Mouse (Mus musculus): ENCODE results near the gene Mink1. TPM values are rescaled to one million over a fixed set of nuclear protein-coding genes. Genes with fewer than 3 reads are reported as not detected.
A peak's percentile ranks its signal among the peaks of the same experiment; 100 is the strongest.

Mink1 gene
- polyA plus RNA-seq, 1 experiment from 2014 or later = 9.3 TPM

GRCm38 (mm10) chr11:70541415-70541814 is 21.3 kb upstream of the Mink1 start:
- no peak for ATAC-seq
- WGBS = 77% methylated on average over 5 of the region's 5 CpGs
- no peaks in the 10 kb centered on the region for H3K9me3 ChIP-seq (ENCODE audit: control insufficient read depth, low read length)
- H3K9ac ChIP-seq (ENCODE audit: low read depth, low read length) = no peak overlapping the region
- no peaks in the 10 kb centered on the region for H3K27me3 ChIP-seq (replicated peaks; ENCODE audit: control insufficient read depth, insufficient read depth, low read length)
- peak overlapping the region; percentile 83 for H3K4me2 ChIP-seq (ENCODE audit: low read depth, low read length)
- H3K4me3 ChIP-seq (ENCODE audit: low read length) = no peak overlapping the region
- H3K4me1 ChIP-seq (ENCODE audit: control insufficient read depth, insufficient read depth, low read length) = peaks cover 8% of the 10 kb centered on the region
- no peak overlapping the region for H3K27ac ChIP-seq (ENCODE audit: low read length)
- no peaks in the 10 kb centered on the region for H3K36me3 ChIP-seq (ENCODE audit: control insufficient read depth, insufficient read depth, low read length)

- Histone ChIP-seq H3K27ac (ENCODE audit: low read length) (no peak overlapping the region), H3K4me3 (ENCODE audit: low read length) (no peak overlapping the region), H3K9ac (ENCODE audit: low read depth, low read length) (no peak overlapping the region), H3K4me2 (ENCODE audit: low read depth, low read length) (no peak overlapping the region), H3K27me3 (replicated peaks; ENCODE audit: control insufficient read depth, insufficient read depth, low read length) (no peaks in the 10 kb centered on the region), H3K36me3 (ENCODE audit: control insufficient read depth, insufficient read depth, low read length) (no peaks in the 10 kb centered on the region), H3K9me3 (ENCODE audit: control insufficient read depth, low read length) (no peaks in the 10 kb centered on the region), H3K4me1 (ENCODE audit: control insufficient read depth, insufficient read depth, low read length) (peaks cover 5% of the 10 kb centered on the region)
- no peak for ATAC-seq
- WGBS = 75% methylated on average over 7 of the region's 7 CpGs
Measured at GRCm38 (mm10) chr11:70544496-70544895, 18.2 kb upstream of the Mink1 start.

DNA sequence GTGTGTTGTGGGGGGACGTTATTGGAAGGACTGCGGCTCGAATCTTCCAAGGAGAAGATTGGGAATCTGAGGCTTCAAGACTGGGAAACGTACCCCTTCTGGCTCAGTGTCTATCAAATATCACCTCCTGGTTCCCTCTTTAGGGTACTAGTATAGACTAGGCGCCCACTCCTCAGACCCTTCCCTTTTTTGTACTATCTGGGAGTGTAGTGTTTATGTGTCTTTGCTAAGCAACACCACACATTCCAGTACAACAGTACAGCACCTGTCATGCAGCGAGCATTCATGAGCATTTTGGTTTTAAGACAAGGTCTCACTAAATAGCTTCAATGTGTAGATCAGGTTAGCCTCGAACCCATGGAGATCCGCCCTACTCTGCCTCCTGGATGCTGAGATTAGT is 11.2 kb upstream of the Mink1 start:
- Histone ChIP-seq H3K4me1 (ENCODE audit: control insufficient read depth, insufficient read depth, low read length) (no peaks in the 10 kb centered on the region), H3K9me3 (ENCODE audit: control insufficient read depth, low read length) (no peaks in the 10 kb centered on the region), H3K4me2 (ENCODE audit: low read depth, low read length) (no peak overlapping the region), H3K27me3 (replicated peaks; ENCODE audit: control insufficient read depth, insufficient read depth, low read length) (no peaks in the 10 kb centered on the region), H3K27ac (ENCODE audit: low read length) (no peak overlapping the region), H3K9ac (ENCODE audit: low read depth, low read length) (no peak overlapping the region), H3K4me3 (ENCODE audit: low read length) (no peak overlapping the region), H3K36me3 (ENCODE audit: control insufficient read depth, insufficient read depth, low read length) (no peaks in the 10 kb centered on the region; the same call in 1 of the 2 replicates)
- ATAC-seq = no peak
- 87% methylated on average over 8 of the region's 8 CpGs for WGBS

DNA sequence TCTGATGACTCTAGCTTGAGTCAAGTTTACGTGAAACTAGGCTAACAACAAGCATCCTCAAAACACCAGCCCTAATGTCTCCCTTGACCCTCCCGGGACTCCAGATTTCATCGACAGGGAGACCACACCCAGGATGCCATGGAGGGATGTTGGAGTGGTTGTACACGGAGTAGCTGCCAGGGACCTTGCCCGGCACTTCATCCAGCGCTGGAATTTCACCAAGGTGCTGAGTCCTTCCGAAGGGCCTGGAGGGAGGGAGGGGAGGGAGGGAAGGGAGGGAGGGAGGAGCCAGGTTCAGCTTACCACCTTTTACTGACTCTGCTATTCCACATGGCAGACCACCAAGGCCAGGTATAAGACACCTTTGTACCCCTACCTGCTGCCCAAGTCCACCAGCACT is 8.7 kb upstream of the Mink1 start:
- no peaks in the 10 kb centered on the region for H3K4me1 ChIP-seq (ENCODE audit: control insufficient read depth, insufficient read depth, low read length)
- H3K36me3 ChIP-seq (ENCODE audit: control insufficient read depth, insufficient read depth, low read length) = no peaks in the 10 kb centered on the region; the same call in 1 of the 2 replicates
- no peak overlapping the region for H3K4me3 ChIP-seq (ENCODE audit: low read length)
- no peak overlapping the region for H3K9ac ChIP-seq (ENCODE audit: low read depth, low read length)
- WGBS = 35% methylated on average over 6 of the region's 7 CpGs
- no peaks in the 10 kb centered on the region for H3K27me3 ChIP-seq (replicated peaks; ENCODE audit: control insufficient read depth, insufficient read depth, low read length)
- no peak overlapping the region for H3K27ac ChIP-seq (ENCODE audit: low read length)
- ATAC-seq = no peak
- no peak overlapping the region for H3K4me2 ChIP-seq (ENCODE audit: low read depth, low read length)
- H3K9me3 ChIP-seq (ENCODE audit: control insufficient read depth, low read length) = no peaks in the 10 kb centered on the region

- Histone ChIP-seq H3K27me3 (replicated peaks; ENCODE audit: control insufficient read depth, insufficient read depth, low read length) (no peaks in the 10 kb centered on the region), H3K4me3 (ENCODE audit: low read length) (no peak overlapping the region), H3K36me3 (ENCODE audit: control insufficient read depth, insufficient read depth, low read length) (no peaks in the 10 kb centered on the region; the same call in 1 of the 2 replicates), H3K27ac (ENCODE audit: low read length) (no peak overlapping the region), H3K4me2 (ENCODE audit: low read depth, low read length) (no peak overlapping the region), H3K9ac (ENCODE audit: low read depth, low read length) (no peak overlapping the region), H3K9me3 (ENCODE audit: control insufficient read depth, low read length) (no peaks in the 10 kb centered on the region), H3K4me1 (ENCODE audit: control insufficient read depth, insufficient read depth, low read length) (peaks cover 7% of the 10 kb centered on the region; the same call in 1 of the 2 replicates)
- no peak for ATAC-seq
- WGBS = 91% methylated on average over 9 of the region's 9 CpGs
Measured at GRCm38 (mm10) chr11:70557545-70557944, 5.1 kb upstream of the Mink1 start.

- Histone ChIP-seq H3K4me1 (ENCODE audit: control insufficient read depth, insufficient read depth, low read length) (peaks cover 26% of the 10 kb centered on the region), H3K27me3 (replicated peaks; ENCODE audit: control insufficient read depth, insufficient read depth, low read length) (no peaks in the 10 kb centered on the region), H3K4me3 (ENCODE audit: low read length) (peak overlapping the region; percentile 74), H3K36me3 (ENCODE audit: control insufficient read depth, insufficient read depth, low read length) (no peaks in the 10 kb centered on the region), H3K4me2 (ENCODE audit: low read depth, low read length) (peak overlapping the region; percentile 87), H3K27ac (ENCODE audit: low read length) (peak overlapping the region; percentile 92), H3K9me3 (ENCODE audit: control insufficient read depth, low read length) (no peaks in the 10 kb centered on the region), H3K9ac (ENCODE audit: low read depth, low read length) (peak overlapping the region; percentile 88)
- 0% methylated on average over 2 of the region's 2 CpGs for WGBS
- peak; percentile 32; the same call in 1 of the 2 replicates for ATAC-seq
Measured at GRCm38 (mm10) chr11:70561937-70562286, 769 bp upstream of the Mink1 start.

DNA sequence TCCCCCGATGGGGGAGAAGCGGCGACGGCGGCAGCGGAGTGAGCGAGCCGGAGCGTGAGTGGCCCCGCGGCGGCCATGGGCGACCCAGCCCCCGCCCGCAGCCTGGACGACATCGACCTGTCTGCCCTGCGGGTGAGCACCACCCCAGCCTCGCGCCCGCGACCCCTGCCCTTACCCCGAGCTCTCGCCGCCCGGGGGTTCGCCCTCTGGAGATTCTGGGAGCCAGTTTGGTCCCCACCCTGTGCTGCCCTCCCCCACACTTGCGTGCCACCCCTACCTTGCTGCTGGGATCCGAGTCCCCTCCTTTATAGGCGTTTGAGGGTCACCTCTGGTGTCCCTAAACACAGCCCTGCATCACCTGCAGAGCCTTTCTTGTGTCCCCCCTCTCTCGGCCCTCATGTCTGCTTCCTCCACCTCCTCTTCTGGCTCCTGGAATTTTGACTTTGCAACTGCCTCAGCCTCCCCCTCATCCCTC is 351 bp downstream of the Mink1 start:
- H3K36me3 ChIP-seq (ENCODE audit: control insufficient read depth, insufficient read depth, low read length) = no peaks in the 10 kb centered on the region
- H3K4me2 ChIP-seq (ENCODE audit: low read depth, low read length) = peak overlapping the region; percentile 87
- no peaks in the 10 kb centered on the region for H3K9me3 ChIP-seq (ENCODE audit: control insufficient read depth, low read length)
- peak overlapping the region; percentile 88 for H3K9ac ChIP-seq (ENCODE audit: low read depth, low read length)
- H3K27ac ChIP-seq (ENCODE audit: low read length) = peak overlapping the region; percentile 92
- peaks cover 26% of the 10 kb centered on the region for H3K4me1 ChIP-seq (ENCODE audit: control insufficient read depth, insufficient read depth, low read length)
- WGBS = under 1% methylated on average over 31 of the region's 31 CpGs
- ATAC-seq = no peak; the same call in 1 of the 2 replicates
- no peaks in the 10 kb centered on the region for H3K27me3 ChIP-seq (replicated peaks; ENCODE audit: control insufficient read depth, insufficient read depth, low read length)
- H3K4me3 ChIP-seq (ENCODE audit: low read length) = peak overlapping the region; percentile 74

- H3K27me3 ChIP-seq (replicated peaks; ENCODE audit: control insufficient read depth, insufficient read depth, low read length) = no peaks in the 10 kb centered on the region
- no peaks in the 10 kb centered on the region for H3K36me3 ChIP-seq (ENCODE audit: control insufficient read depth, insufficient read depth, low read length)
- peak overlapping the region; percentile 74 for H3K4me3 ChIP-seq (ENCODE audit: low read length)
- H3K9ac ChIP-seq (ENCODE audit: low read depth, low read length) = peak overlapping the region; percentile 88
- peak overlapping the region; percentile 87 for H3K4me2 ChIP-seq (ENCODE audit: low read depth, low read length)
- peak overlapping the region; percentile 92 for H3K27ac ChIP-seq (ENCODE audit: low read length)
- no peaks in the 10 kb centered on the region for H3K9me3 ChIP-seq (ENCODE audit: control insufficient read depth, low read length)
- H3K4me1 ChIP-seq (ENCODE audit: control insufficient read depth, insufficient read depth, low read length) = peaks cover 26% of the 10 kb centered on the region
- peak; percentile 24 for ATAC-seq
- under 1% methylated on average over 25 of the region's 25 CpGs for WGBS
Measured at GRCm38 (mm10) chr11:70563470-70564275, 992 bp downstream of the Mink1 start.

GRCm38 (mm10) chr11:70564276-70564873 is 1.7 kb downstream of the Mink1 start:
- no peak for ATAC-seq
- peak overlapping the region; percentile 74 for H3K4me3 ChIP-seq (ENCODE audit: low read length)
- peak overlapping the region; percentile 88 for H3K9ac ChIP-seq (ENCODE audit: low read depth, low read length)
- peak overlapping the region; percentile 92 for H3K27ac ChIP-seq (ENCODE audit: low read length)
- H3K4me2 ChIP-seq (ENCODE audit: low read depth, low read length) = peak overlapping the region; percentile 87
- H3K36me3 ChIP-seq (ENCODE audit: control insufficient read depth, insufficient read depth, low read length) = no peaks in the 10 kb centered on the region
- H3K4me1 ChIP-seq (ENCODE audit: control insufficient read depth, insufficient read depth, low read length) = peaks cover 26% of the 10 kb centered on the region
- no peaks in the 10 kb centered on the region for H3K27me3 ChIP-seq (replicated peaks; ENCODE audit: control insufficient read depth, insufficient read depth, low read length)
- 28% methylated on average over 4 of the region's 4 CpGs for WGBS
- no peaks in the 10 kb centered on the region for H3K9me3 ChIP-seq (ENCODE audit: control insufficient read depth, low read length)

Data from intestine, embryonic 16.5 days (tissue).